Mouse (Mus musculus) urinary bladder, postnatal 14 days (tissue): ENCODE results near the gene Nipbl.
"Not testable (repeated sequence)": the region's sequence is repeated elsewhere in the genome, so short reads cannot be mapped to it uniquely, and the experiment has no call there.

Experiments used
- DNase-seq: peaks from one replicate; pipeline ENCODE4 v3.0.0; 2021; ENCODE audit warnings: low spot score

Gene Nipbl

GRCm38 (mm10) chr15:8291251-8291650 lies 153.0 kb downstream of the Nipbl start:
- no peak for DNase-seq

- DNase-seq, result no peak
Measured at GRCm38 (mm10) chr15:8282155-8282554, 162.1 kb downstream of the Nipbl start.

- no peak for DNase-seq
Measured at GRCm38 (mm10) chr15:8281701-8282100, 162.6 kb downstream of the Nipbl start.

- peak; percentile 46 for DNase-seq
Measured at GRCm38 (mm10) chr15:8279929-8280610, 164.2 kb downstream of the Nipbl start.

DNA sequence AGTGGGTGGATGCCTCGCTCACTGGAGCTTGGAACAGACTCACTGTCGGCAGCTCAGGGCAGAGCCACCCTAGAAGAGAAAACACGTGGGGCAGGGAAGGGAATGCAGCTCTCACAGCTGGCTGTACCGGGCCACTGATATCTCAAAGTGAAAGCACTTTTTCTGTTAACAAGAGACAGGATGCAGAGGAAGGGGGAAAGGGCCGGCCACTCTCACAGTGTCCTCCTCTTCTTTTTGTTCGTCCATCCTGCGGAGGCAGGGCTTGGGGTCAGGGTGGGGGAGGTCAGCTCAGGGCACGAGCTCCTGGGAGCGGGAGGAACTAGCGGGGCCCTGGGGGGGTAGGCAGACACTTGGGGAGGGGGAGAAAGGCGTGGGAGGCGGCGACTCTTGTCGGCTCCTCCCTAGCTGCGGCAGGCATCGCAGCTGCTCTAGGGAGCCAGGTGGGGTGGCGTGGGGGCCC lies 164.9 kb downstream of the Nipbl start:
- DNase-seq, result peak; percentile 8

DNA sequence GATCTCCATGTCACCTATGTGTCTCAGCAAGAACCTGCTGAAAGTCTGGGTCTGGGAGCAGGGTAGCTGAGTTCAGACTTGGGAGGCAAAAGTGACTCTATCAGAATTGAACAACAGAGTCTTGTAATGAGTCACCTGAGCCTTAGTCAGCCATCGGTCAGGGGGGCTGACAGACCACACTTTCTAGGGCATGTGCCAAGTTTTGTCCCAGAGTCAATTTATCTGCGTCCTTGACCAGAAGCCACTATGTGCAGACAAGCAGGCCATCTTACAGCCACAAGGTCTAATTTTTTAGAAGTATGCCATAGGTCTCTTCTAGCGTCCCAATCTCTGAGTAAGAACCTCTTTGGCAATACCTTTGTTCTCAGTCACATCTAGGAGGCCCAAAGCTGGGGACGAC lies 166.3 kb downstream of the Nipbl start:
- DNase-seq, result not testable (repeated sequence)

GRCm38 (mm10) chr15:8271952-8272351 lies 172.3 kb downstream of the Nipbl start:
- DNase-seq, result no peak

DNA sequence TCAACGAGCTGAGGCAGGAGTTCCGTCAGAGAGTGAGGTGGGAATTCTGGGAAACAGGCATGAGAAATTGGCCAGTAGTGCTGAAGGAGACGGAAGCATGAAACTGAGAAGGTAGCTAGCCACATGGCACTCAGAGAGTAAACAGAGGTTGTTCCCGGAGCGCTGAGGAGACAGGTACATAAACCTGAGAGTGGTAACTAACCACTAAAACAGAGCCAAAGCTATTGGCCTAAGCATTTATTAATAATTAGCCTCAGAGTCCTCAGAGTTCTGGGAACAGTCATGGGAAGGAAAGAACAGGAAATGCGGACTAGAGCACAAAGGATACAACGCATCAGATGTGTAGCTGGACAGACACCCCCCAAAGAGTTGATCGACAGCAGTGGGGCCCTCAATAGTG lies 176.0 kb downstream of the Nipbl start:
- no peak for DNase-seq

- DNase-seq, result no peak
Measured at GRCm38 (mm10) chr15:8267211-8267610, 177.1 kb downstream of the Nipbl start.

DNA sequence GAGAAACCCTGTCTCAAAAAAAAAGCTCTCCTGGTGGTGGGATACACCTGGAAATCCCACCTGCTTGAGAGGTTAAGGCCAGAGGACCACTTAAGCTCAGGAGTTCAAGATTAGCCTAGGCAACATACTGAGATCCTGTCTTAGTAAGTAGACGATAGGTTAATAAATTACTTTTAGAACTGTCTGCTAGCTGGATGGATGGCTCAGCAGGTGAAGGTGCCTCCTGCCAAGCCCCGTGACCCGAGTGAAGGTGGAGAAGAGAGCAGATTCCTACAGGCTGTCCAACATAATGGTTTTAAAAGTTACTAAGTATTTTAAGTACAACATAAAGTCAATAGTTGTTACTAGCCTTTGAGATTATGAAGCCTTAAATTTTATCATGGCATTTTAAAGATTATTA lies 178.3 kb downstream of the Nipbl start:
- no peak for DNase-seq
